Mouse (Mus musculus): Measurements from ENCODE around the gene Prrg2. TPM values are rescaled to one million over a fixed set of nuclear protein-coding genes. Genes with fewer than 3 reads are reported as not detected.
A peak's percentile ranks its signal among the peaks of the same experiment; 100 is the strongest.

The Prrg2 gene
- polyA plus RNA-seq, 1 experiment from 2014 or later: 33.7 TPM

DNA sequence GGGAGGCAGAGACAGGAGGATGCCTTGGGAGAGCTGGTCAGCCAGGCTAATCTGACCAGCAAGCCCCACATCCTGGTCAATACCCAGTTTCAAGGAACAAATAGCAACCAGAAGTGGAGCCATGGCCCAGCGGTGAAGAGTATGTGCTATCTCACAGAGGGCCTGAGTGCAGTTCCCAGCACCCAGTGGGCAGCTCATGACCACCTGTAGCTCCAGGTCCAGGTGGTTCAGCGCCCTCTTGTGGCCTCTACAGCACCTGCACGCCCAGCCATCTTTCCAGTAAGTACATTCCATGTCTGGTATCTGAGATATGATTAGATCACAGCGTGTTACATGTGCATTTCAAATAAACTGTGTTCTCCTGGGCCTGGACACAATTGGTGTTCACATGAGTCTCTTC is 23.6 kb upstream of the Prrg2 start:
- Histone ChIP-seq H3K27ac (no peak overlapping the region), H3K4me2 (no peak overlapping the region), H3K9ac (no peak overlapping the region), H3K27me3 (no peaks in the 10 kb centered on the region), H3K4me1 (peaks cover 28% of the 10 kb centered on the region), H3K4me3 (replicated peaks) (no peak overlapping the region), H3K9me3 (replicated peaks) (no peaks in the 10 kb centered on the region), H3K36me3 (peaks cover 78% of the 10 kb centered on the region)
- no peak for ATAC-seq (replicated peaks; ENCODE audit: low FRiP score)
- WGBS: 84% methylated on average over 4 of the region's 4 CpGs

DNA sequence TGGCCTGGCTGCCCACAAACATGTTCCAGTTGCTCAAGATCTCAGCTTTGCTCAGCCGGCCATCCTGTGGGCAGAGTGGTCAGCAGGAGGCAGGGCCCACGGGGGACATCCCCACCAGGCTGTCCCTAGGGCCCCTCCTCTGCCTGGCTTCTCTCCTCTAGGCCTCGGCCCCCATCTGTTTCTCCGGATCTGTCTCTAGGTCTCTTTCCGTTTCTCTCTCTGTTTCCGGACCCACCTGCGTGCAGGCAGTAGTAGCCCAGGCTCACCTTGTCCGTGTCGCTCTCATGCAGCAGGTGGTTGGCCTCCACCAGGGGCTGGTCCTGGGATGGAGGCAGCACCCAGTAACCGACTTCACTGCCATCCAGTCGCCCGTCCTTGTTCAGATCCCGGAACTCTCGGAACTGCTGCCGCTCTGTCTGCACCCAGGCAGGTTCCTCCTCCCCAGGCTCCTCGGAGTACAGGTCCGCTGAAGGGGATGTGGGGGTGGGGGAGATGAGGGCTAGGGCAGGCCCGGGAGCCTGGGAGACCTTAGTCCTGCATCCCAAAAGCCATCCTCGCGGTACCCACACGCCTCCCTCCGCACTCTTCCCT is 20.9 kb upstream of the Prrg2 start:
- H3K4me2 ChIP-seq: no peak overlapping the region
- WGBS: 82% methylated on average over 22 of the region's 22 CpGs
- peaks cover 69% of the 10 kb centered on the region for H3K36me3 ChIP-seq

DNA sequence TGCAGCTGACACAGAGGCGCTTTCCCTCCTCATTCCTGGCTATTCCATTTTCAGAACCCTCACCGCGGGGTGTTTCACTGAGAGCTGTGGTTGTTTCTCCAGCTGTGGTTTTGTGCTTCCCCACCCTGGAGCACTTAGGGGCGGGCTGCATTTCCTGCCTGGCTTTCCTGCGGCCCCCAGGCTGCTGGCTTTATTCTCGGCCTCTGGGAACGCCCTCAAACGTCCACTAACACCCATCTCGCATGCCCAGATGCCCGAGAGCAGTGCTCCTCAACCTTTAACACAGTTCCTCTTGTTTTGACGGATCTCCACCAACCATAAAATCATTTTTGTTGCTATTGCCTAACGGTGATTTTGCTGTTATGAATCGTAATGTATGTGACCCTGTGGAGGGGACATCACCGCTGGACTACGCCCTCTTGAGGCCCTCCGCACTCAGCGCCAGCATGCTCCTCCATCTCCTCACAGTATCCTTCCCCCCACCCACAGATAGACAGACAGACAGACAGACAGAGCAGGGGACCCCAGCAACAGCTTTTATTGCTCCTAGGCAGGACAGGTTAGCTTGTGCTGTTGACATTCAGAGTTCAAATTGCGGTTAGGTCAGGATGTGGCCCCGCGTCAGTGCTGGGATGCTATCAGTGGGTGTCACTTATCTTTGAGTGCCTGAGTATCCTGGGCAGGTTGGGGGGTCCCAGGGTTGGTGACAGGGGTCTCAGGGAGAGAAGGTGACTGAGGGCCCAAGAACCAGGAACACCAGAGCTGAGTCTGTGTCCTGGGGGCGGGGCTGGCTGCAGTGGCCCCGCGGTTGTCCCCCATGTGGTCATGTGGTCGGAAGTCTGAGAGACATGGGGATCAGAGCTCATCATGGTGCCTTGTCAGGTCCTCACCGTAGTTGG is 20.2 kb upstream of the Prrg2 start:
- Histone ChIP-seq H3K27ac (peak overlapping the region; percentile 74), H3K9ac (no peak overlapping the region), H3K27me3 (no peaks in the 10 kb centered on the region), H3K36me3 (peaks cover 65% of the 10 kb centered on the region), H3K4me2 (no peak overlapping the region), H3K4me3 (replicated peaks) (0 out of 2 replicates have a peak overlapping the region, but pooled peaks have one; percentile 7), H3K9me3 (replicated peaks) (no peaks in the 10 kb centered on the region), H3K4me1 (peaks cover 21% of the 10 kb centered on the region; the same call in 1 of the 2 replicates)
- 0 out of 2 replicates have a peak, but pooled peaks have one; percentile 8 for ATAC-seq (replicated peaks; ENCODE audit: low FRiP score)
- 69% methylated on average over 25 of the region's 25 CpGs for WGBS

More for the DNA sequence above, 20.9 kb upstream of the Prrg2 start:
- Histone ChIP-seq H3K4me1 (peaks cover 21% of the 10 kb centered on the region; the same call in 1 of the 2 replicates), H3K9ac (no peak overlapping the region), H3K27me3 (no peaks in the 10 kb centered on the region), H3K27ac (peak overlapping the region; percentile 74; the same call in 1 of the 2 replicates), H3K9me3 (replicated peaks) (no peaks in the 10 kb centered on the region), H3K4me3 (replicated peaks) (no peak overlapping the region)
- ATAC-seq (replicated peaks; ENCODE audit: low FRiP score): no peak

DNA sequence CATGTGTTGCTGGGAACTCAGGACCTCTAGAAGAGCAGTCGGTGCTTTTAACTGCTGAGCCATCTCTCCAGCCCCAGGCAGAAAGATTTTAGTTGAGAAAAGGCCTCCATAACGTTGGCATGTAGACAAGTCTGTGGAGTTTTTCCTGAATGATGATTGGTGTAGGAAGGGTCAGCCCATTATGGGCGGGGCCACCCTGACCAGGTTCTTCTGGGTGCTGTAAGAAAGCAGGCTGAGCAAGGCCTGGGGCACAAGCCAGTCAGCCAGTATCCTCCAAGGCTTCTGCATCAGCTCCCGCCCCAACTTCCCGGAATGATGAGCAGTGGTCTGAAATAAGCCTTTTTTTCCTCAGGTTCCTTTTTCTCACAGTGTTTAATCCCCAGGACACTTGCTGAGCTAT is 18.5 kb upstream of the Prrg2 start:
- no peak for ATAC-seq (replicated peaks; ENCODE audit: low FRiP score)
- WGBS: 57% methylated on average over 5 of the region's 5 CpGs
- peaks cover 65% of the 10 kb centered on the region for H3K36me3 ChIP-seq
- no peaks in the 10 kb centered on the region for H3K27me3 ChIP-seq
- H3K4me3 ChIP-seq (replicated peaks): no peak overlapping the region
- no peak overlapping the region for H3K9ac ChIP-seq
- H3K4me1 ChIP-seq: peaks cover 21% of the 10 kb centered on the region; the same call in 1 of the 2 replicates
- H3K9me3 ChIP-seq (replicated peaks): no peaks in the 10 kb centered on the region
- H3K27ac ChIP-seq: peak overlapping the region; percentile 41; the same call in 1 of the 2 replicates
- H3K4me2 ChIP-seq: no peak overlapping the region

DNA sequence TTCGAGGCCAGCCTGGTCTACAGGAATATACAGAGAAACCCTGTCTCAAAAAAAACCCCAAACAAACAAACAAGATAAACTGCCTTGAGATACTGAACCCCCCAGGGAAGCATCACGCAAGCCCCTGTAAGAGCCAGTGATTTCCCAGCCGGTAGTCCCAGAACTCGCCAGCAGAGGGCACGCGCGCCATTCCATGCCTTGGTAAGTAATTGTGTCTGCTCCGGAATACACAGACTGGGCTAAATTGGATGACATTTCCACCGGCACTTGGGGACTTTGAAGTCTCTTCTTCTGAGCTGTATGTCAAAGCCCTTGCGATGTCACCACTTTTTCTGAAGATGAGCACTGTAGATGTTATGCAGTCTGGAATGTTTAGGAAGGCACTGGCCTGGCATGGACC is 17.4 kb upstream of the Prrg2 start:
- H3K27me3 ChIP-seq: no peaks in the 10 kb centered on the region
- no peak overlapping the region for H3K4me3 ChIP-seq (replicated peaks)
- H3K9me3 ChIP-seq (replicated peaks): no peaks in the 10 kb centered on the region
- no peak overlapping the region for H3K4me2 ChIP-seq
- peak; percentile 16; the same call in 1 of the 2 replicates for ATAC-seq (replicated peaks; ENCODE audit: low FRiP score)
- WGBS: 2% methylated on average over 10 of the region's 10 CpGs
- H3K36me3 ChIP-seq: peaks cover 63% of the 10 kb centered on the region
- H3K9ac ChIP-seq: no peak overlapping the region
- H3K4me1 ChIP-seq: peaks cover 30% of the 10 kb centered on the region
- no peak overlapping the region for H3K27ac ChIP-seq

DNA sequence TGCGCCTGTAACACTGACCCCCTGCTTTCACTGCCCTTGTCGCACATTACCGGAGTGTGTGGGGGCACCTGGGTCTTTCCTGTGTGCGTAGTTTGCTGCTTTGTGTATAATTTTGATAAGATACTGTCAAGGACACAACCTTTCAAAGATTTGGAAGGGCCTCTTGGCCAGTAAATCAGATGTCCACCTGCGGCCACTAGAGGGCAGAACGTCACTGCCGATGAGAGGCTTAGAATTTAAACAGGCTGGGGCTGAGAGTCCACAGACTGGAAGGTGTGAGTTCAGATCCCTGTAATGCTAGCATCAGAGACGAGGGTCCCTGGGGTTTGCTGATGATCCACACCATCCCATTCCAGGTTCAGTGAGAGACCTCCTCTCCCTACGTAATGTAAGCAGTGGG is 16.0 kb upstream of the Prrg2 start:
- Histone ChIP-seq H3K27ac (no peak overlapping the region), H3K9me3 (replicated peaks) (no peaks in the 10 kb centered on the region), H3K9ac (no peak overlapping the region), H3K4me2 (no peak overlapping the region), H3K4me3 (replicated peaks) (no peak overlapping the region), H3K27me3 (no peaks in the 10 kb centered on the region), H3K4me1 (peaks cover 30% of the 10 kb centered on the region), H3K36me3 (peaks cover 61% of the 10 kb centered on the region)
- ATAC-seq (replicated peaks; ENCODE audit: low FRiP score): no peak
- WGBS: 33% methylated on average over 9 of the region's 9 CpGs

DNA sequence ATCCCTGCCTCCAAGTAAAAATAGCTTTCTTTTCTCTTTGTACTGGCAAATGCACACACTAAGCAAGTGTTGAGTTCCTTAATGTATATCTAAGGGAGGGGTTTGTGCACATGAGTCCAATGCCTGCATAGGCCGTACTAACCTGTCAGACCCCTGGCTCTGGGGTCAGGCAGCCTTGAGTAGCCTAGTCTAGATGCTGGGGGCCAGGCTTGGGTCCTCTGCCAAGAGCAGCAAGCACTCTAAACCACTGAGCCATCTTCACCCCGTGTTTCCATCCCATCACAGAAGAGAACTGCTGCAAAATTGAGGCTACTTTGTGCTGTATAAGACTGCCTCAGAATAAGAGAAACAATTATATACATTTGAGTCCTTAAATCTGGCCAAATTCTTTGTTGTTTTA is 15.4 kb upstream of the Prrg2 start:
- no peak overlapping the region for H3K27ac ChIP-seq
- no peak overlapping the region for H3K4me2 ChIP-seq
- H3K4me1 ChIP-seq: peaks cover 23% of the 10 kb centered on the region
- no peaks in the 10 kb centered on the region for H3K9me3 ChIP-seq (replicated peaks)
- peaks cover 56% of the 10 kb centered on the region for H3K36me3 ChIP-seq
- no peak overlapping the region for H3K9ac ChIP-seq
- ATAC-seq (replicated peaks; ENCODE audit: low FRiP score): no peak
- WGBS: 86% methylated on average over 2 of the region's 2 CpGs
- H3K4me3 ChIP-seq (replicated peaks): no peak overlapping the region
- H3K27me3 ChIP-seq: no peaks in the 10 kb centered on the region

DNA sequence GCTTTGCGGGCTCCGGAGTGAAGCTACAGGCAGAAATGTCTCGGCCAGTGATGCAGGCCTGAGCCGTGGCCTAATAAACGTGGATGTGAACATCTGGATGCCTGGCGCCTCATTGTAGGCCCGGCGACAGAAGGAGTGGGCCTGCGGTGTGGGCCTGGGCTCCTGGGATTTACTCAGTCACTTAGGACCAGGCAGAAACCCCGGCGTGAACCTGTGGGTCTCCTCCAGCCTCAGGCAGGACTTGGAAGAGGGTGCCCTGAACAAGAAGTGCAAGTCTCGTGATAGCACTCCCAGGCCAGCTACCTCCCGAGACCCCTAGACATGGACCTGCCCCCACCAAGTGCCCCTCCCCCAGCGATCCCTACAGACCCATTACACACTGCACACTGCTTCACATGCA is 14.8 kb upstream of the Prrg2 start:
- ATAC-seq (replicated peaks; ENCODE audit: low FRiP score): no peak
- no peaks in the 10 kb centered on the region for H3K27me3 ChIP-seq
- WGBS: 89% methylated on average over 14 of the region's 14 CpGs
- H3K4me3 ChIP-seq (replicated peaks): no peak overlapping the region
- H3K9ac ChIP-seq: no peak overlapping the region
- H3K4me1 ChIP-seq: peaks cover 18% of the 10 kb centered on the region
- no peaks in the 10 kb centered on the region for H3K9me3 ChIP-seq (replicated peaks)
- H3K27ac ChIP-seq: no peak overlapping the region
- H3K36me3 ChIP-seq: peaks cover 51% of the 10 kb centered on the region
- no peak overlapping the region for H3K4me2 ChIP-seq

DNA sequence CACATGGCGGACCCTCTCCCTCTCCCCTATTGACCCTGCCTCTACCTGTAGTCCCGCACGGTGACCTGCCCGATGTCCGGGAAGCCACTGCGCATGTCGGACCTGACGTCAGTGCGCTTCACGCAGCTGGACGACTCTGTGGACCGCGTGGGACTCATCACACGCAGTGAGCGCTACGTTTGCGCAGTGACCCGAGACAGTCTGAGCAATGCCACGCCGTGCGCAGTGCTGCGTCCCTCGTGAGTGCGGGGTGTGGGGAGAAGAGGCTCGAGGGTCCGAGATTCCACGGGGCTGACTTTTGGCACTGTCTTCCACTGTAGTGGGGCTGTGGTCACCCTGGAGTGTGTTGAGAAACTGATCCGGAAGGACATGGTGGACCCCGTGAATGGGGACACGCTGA is 14.0 kb upstream of the Prrg2 start:
- no peak overlapping the region for H3K4me3 ChIP-seq (replicated peaks)
- H3K4me1 ChIP-seq: peaks cover 18% of the 10 kb centered on the region
- 86% methylated on average over 30 of the region's 30 CpGs for WGBS
- H3K9ac ChIP-seq: no peak overlapping the region
- H3K9me3 ChIP-seq (replicated peaks): no peaks in the 10 kb centered on the region
- H3K27ac ChIP-seq: no peak overlapping the region
- no peaks in the 10 kb centered on the region for H3K27me3 ChIP-seq
- H3K4me2 ChIP-seq: no peak overlapping the region
- ATAC-seq (replicated peaks; ENCODE audit: low FRiP score): no peak
- H3K36me3 ChIP-seq: peaks cover 49% of the 10 kb centered on the region

DNA sequence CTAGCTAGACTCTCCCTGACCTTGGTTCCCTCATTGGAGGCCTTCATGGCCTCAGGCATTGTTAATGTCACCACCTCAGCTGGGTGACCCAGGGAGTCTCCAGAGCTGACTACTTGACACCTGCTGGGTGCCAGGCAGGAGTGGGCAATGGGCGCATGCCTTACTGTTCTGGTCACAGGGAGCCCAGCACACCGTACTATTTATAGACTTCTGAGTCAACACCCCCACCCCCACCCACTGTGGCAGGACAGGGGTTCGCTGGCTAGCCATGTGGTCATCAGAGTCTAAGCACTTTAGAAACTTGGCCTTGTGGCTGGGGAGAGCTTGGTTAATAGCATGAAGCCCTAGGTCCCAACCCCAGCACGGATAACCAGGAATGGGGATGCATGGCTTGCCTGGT is 12.9 kb upstream of the Prrg2 start:
- Histone ChIP-seq H3K4me2 (no peak overlapping the region), H3K9me3 (replicated peaks) (no peaks in the 10 kb centered on the region), H3K27me3 (no peaks in the 10 kb centered on the region), H3K9ac (no peak overlapping the region), H3K4me1 (peaks cover 13% of the 10 kb centered on the region), H3K4me3 (replicated peaks) (no peak overlapping the region), H3K27ac (no peak overlapping the region), H3K36me3 (peaks cover 43% of the 10 kb centered on the region)
- no peak for ATAC-seq (replicated peaks; ENCODE audit: low FRiP score)
- WGBS: 67% methylated on average over 4 of the region's 4 CpGs

DNA sequence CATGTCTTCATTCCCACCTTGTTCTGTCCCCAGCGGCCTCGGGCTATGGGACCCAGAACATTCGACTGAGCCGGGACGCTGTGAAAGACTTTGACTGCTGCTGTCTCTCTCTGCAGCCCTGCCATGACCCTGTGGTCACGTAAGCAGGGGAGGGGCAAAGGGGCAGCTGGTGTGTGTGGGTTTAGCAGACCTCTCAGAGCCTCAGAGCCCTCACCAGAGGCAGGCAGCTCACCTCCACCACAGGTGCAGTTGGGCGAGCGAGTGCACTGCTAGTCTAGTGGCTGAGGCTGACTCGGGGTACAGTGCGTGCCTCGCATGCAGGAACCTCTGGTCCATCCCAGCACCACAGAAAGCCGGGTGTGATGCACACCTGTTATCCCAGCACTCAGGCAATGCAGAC is 11.5 kb upstream of the Prrg2 start:
- no peak for ATAC-seq (replicated peaks; ENCODE audit: low FRiP score)
- no peaks in the 10 kb centered on the region for H3K9me3 ChIP-seq (replicated peaks)
- no peak overlapping the region for H3K4me2 ChIP-seq
- no peak overlapping the region for H3K9ac ChIP-seq
- no peaks in the 10 kb centered on the region for H3K27me3 ChIP-seq
- H3K27ac ChIP-seq: no peak overlapping the region
- peaks cover 43% of the 10 kb centered on the region for H3K36me3 ChIP-seq
- 86% methylated on average over 12 of the region's 12 CpGs for WGBS
- no peak overlapping the region for H3K4me3 ChIP-seq (replicated peaks)
- peaks cover 9% of the 10 kb centered on the region for H3K4me1 ChIP-seq

DNA sequence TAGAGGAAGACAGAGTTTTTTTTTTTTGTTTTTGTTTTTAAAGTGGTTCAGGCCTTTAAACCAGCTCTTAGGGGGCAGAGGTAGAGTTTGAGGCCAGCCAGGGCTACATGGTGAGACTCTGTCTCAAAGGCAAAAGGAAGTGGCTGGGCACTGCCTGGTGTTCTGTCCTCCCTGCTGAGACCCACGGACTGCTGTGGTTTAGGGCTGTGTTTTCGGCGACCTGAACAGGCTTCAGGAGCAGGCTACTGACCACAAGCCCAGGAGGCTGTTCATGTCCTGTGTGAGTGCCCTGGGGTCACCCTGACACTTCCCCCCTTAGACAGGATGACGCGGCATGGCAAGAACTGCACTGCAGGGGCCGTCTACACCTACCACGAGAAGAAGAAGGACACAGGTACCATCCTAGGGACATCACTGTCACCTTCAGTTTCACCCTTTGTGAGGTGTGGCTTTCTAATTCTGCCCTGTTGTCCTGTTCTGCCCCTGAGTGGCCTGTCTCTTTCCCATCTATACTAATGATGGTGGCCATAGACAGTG is 10.8 kb upstream of the Prrg2 start:
- Histone ChIP-seq H3K27me3 (no peaks in the 10 kb centered on the region), H3K9me3 (replicated peaks) (no peaks in the 10 kb centered on the region), H3K9ac (no peak overlapping the region), H3K36me3 (peaks cover 43% of the 10 kb centered on the region), H3K4me3 (replicated peaks) (no peak overlapping the region), H3K4me2 (no peak overlapping the region), H3K27ac (no peak overlapping the region), H3K4me1 (peaks cover 9% of the 10 kb centered on the region)
- ATAC-seq (replicated peaks; ENCODE audit: low FRiP score): no peak
- WGBS: 79% methylated on average over 7 of the region's 7 CpGs
